Mouse (Mus musculus) retina, postnatal 1 day (tissue): ENCODE measurements around the gene Extl1.
A peak's percentile ranks its signal among the peaks of the same experiment; 100 is the strongest.

Source experiments
- DNase-seq: peaks from one replicate; pipeline ENCODE4 v3.0.0-alpha.2; 2012

Extl1 gene

GRCm38 (mm10) chr4:134311784-134312183 lies 71.9 kb downstream of the Extl1 start:
- DNase-seq: no peak

GRCm38 (mm10) chr4:134310656-134311055 lies 73.0 kb downstream of the Extl1 start:
- DNase-seq: no peak

DNA sequence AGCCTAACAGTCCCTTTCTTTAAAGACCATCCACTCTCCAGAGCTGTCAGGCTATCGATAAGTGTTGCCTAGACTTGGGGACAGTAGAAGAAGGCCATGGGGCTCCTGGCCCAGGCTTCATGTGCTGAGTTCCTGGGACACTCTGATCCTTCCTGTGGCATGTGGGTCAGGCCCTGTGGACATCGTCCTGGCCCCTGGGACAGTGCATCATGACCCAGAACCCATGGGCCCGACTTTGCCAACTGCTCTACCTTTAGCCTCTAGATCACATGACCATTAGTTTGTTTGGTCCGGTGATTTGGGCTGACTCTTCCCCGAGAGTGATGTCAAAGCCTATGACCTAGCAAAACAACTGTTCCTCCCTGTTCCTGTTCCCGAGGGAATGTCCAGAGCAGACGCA lies 73.5 kb downstream of the Extl1 start:
- no peak for DNase-seq

DNA sequence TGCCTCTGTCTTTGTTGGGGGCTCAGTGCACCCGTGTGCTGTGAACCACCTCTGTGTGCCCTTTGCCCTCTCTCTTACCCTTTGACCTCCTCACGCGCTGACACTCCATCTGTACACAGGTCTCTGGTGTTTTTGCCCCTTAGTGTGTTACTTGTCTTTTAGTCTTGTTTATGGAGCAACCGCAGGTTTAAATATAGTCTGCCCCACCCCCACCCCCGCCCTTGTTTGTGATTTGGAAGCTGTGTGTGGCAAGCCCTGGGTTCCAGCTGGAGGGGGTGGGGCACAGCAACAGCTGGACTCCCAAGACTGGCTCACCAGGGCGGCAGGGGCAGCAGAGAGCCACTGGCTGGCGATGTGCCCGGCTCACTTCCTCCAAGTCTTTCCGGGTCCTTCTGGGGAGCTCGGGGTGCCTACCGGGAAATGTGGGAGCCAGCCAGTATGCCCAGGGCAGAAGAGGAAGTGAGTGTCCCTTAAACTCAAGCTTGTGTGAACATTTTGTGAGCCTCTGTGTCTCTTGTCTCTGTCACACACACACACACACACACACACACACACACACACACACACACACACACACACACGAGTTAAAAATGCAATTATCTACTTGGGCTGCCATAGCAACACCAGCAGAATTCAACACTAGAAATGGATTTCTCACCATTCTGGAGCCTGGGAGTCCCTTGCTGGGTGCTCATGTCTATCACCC lies 76.1 kb downstream of the Extl1 start:
- DNase-seq: peak; percentile 62

- DNase-seq: no peak
These were observed 76.7 kb downstream of the Extl1 start for GRCm38 (mm10) chr4:134306963-134307362.
